Mouse (Mus musculus) T-helper 2 cell (primary cell): ENCODE data around the gene Kalrn.

Experiments used
- in situ Hi-C: fragments of 300-600 bp; cut with MboI, MseI; formaldehyde crosslinking; loops from one replicate; pipeline ENCODE4 v1.15.1; 2025; ENCODE audit warnings: high pct_unique_total_duplicates

Gene Kalrn

DNA sequence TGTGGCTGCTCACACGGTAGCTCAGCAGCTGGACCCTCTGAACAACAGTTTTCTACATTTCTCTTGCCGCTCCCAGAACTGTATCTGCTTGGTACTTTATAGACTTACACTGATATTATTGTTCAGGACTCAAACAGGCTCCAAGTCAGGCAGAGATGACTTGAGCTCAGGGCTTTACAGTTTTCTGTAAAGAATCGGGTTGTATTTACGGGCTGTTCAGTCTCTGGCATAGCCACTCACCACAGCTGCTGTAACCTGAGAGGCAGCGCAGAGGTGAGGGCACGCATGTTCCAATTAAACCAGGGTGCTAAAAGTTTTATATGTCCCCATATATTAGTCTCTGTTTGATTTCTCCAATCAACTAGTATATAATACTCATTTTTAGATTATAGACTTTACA lies 373.8 kb downstream of the Kalrn start:
- in situ Hi-C loops = no loop called here

- in situ Hi-C loops = no loop called here
Measured at GRCm38 (mm10) chr16:34192959-34193842, 380.1 kb downstream of the Kalrn start.

GRCm38 (mm10) chr16:34184721-34185120 lies 388.6 kb downstream of the Kalrn start:
- in situ Hi-C loops = no loop called here

DNA sequence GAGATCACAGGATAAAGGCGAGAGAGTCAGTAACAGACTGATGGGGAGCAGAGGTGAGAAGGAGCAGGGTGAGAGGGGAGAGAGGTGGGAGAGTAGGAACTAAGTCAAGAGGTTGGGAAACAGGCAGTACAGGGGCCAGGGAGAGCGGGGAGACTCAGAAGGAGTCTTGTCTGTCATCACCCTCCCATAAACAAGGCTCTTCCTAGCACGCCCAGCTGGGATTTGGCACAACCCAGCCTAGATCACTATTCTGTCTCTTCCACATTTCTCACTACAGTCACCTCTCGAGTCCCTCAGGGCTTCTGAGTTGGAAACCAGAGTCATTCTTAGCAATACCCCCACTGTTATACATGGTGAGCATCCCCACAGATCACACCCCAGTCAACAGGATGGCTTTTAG lies 390.1 kb downstream of the Kalrn start:
- in situ Hi-C loops = no loop called here

DNA sequence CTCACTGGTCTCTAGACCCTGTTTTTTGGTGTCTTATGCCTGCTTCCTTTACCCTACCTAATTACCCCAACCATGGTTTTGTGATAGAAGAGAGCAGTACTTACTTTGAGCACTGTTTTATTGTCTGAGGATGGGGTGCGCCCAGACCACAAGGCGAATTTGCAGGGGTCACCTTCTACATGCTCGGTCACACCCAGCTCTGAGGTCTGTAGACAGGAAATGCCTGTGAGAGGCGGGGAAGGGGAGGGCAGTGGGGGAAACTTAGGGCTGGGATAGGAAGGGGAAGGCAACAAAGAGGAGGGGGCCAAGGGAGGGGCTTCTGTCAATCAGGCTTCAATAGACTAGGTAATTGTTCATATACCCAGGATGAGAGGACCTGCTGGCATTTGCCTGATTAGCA lies 397.7 kb downstream of the Kalrn start:
- in situ Hi-C loops = no loop called here

- in situ Hi-C loops = no loop called here
Measured at GRCm38 (mm10) chr16:34172572-34173181, 400.7 kb downstream of the Kalrn start.

DNA sequence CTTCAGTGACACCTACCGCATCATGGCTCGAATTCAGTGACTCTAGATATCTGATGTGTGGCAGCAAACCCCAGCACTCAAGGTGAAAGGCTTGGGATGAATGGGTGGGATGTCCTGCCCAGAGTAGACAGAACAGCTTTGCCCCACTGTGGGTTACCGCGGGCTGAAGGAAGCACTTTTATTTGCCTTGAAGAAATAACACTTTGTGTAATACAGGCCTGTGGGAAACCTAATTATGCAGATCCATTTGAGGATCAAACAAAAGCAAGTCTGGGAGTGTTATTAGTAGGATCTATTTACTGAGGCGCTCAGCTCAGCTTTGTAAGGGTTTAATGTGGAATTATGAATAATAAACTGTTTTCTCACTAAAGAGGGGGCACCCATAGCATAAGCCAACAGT lies 406.3 kb downstream of the Kalrn start:
- in situ Hi-C loops = no loop called here

GRCm38 (mm10) chr16:34163086-34163485 lies 410.2 kb downstream of the Kalrn start:
- in situ Hi-C loops = no loop called here

GRCm38 (mm10) chr16:34159576-34159975 lies 413.8 kb downstream of the Kalrn start:
- in situ Hi-C loops = no loop called here

DNA sequence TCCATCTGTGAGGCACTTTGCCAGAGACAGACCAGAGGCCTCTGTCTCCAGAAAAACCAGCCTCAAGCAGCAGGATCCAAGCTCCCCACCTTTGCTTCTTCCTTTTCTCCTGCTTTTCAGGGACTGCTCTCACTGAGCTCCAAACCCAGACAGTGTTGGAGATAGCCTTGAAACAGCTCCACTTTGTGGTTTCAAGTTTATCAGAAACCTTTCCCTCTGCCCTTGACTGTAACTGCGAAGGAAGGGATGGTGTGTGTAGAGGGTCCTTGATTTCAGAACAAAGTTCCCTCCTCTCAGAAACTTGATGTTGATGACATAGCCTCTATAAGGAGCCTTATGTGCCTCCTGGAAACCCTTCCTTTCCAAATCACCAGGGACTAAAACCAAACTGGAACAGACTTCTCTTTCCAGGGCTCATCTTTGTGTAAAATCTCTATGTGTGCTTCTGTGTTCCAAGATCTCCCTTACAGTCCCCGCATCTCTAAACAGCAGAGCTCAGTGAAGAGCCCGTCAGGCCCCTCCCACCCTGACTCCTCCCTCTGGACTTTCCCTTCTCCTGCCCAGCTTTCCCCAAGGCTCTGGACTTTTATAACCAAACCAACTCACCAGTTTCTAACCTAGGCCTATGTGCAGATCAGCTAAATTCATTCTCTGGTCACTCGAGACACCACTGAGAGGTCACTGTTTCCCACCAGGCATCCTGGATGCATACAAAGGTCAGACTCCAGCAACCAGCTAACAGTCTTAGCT lies 415.8 kb downstream of the Kalrn start:
- in situ Hi-C loops = no loop called here

DNA sequence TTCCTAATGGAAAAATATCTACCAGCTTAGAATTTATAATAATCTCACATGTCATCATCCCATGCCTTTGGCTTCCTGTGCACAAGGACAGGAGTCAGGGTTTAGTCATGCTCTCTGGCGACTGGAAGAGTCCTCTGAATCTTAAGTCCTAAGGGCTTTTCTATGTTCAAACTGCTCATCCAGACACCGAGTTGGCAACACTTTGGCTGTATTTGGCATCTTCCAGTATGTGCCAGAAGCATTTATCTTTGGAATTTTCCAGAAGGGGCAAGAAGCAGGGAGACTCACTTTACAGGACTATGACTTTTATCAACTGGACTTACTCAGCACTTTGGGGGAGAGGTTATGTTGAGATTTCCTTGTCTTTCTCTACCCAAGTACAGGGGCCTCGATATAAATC lies 417.6 kb downstream of the Kalrn start:
- in situ Hi-C loops = no loop called here

DNA sequence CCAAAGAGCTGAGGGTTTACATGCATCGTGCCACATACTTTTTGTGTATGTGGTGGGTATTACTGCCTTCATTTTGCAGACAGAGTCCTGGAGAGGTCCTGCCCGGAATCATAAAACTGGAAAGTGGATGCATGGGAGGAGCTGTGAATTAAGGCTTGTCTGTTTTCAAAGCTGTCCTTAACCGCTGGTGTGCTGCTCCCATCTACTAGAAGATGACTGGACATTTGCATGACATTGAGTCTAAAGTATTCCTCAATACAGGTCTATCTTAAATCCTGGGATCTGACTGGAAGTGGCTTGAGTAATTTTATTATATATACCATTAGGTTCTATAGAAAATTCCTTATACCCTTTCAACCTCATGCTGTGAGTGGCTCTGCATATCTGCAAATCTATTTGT lies 418.4 kb downstream of the Kalrn start:
- in situ Hi-C loops = no loop called here

DNA sequence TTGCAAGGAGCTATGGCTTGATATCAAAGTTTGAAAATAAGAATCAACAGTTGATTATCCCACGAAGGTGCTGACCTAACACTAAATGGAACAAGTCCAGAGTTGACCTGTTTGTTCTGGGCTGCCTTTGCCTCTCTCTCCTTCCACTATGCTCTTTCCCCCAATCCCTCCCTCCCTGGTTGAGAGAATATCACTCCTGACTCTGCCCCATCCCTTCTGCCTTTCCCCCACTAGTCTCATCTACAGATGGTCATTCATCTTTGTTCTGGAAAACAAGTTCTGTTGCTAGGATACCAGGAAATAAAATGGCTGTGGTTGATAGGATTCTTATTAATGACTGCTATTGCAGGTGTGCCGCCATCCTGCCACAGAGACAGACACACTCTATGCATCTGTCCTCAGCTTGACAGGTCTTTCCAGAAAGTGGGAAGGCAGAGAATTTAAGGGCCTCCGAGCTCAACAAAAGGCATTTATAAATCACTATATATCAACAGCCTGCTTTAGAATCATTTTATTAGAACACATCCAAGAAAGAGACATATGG lies 421.7 kb downstream of the Kalrn start:
- in situ Hi-C loops = no loop called here

DNA sequence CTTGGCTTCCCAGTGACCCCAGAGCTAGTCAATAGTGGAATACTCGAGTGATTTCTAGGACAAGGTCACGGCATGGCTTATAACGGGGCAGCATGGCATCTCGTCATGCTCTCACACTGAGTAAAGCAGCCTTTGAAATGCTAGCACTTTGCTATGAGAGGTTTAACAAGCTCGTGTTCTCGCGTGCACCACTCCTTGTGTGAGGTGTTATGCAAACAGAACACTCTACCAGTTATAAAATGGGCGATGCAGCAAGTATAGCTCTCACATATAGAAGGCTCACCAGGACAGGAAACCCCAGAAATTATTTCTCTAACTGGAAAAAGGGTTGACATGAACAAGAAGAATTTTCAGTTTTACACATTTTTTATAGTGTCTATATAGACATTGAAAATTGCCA lies 431.7 kb downstream of the Kalrn start:
- in situ Hi-C loops = loop anchor here (10.0 kb wide), 1 partner anchor 413 kb away; no protein-coding TSS in a partner anchor

- in situ Hi-C loops = no loop called here
Measured at GRCm38 (mm10) chr16:34135074-34135473, 438.3 kb downstream of the Kalrn start.

- in situ Hi-C loops = no loop called here
Measured at GRCm38 (mm10) chr16:34134628-34135027, 438.7 kb downstream of the Kalrn start.

- in situ Hi-C loops = no loop called here
Measured at GRCm38 (mm10) chr16:34125595-34125994, 447.7 kb downstream of the Kalrn start.

GRCm38 (mm10) chr16:34122486-34122885 lies 450.8 kb downstream of the Kalrn start:
- in situ Hi-C loops = loop anchor here (25.0 kb wide), 1 partner anchor 310 kb away; no protein-coding TSS in a partner anchor

DNA sequence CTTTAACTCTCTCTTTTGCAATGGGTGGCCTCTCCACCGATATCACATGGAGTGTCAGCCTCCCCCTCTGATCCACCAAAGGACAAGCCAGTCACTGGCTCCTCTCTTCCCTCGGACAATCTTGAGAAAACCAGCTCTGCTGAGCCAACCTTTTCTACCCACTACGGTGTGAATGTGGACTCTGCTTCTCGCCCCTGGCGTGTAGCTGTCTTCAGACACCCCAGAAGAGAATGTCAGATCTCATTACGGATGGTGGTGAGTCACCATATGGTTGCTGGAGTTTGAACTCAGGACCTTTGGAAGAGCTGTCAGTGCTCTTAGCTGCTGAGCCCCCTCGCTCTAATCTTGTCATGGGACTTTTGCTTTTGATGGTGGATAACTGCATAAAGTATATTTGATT lies 452.0 kb downstream of the Kalrn start:
- in situ Hi-C loops = loop anchor here (25.0 kb wide), 1 partner anchor 309 kb away; no protein-coding TSS in a partner anchor

DNA sequence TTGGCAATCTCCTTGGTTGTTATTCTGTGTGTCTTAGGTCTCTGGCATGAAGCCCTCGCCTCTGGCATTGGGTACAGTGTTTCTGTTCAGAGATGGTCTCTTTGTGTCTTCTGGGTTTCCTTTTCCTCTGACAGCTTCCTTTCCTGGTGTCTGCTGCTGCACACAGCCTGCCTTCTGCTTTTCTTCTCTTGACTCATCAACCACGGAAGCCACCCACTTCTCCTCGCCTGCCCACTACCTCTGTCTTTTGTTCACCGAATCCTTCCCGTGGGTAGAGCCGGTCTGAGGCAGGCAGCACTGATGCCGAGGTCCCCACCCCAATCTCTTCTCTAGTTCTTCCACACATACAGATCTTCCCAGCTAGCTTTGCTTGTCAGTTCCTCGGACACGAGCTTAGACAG lies 452.5 kb downstream of the Kalrn start:
- in situ Hi-C loops = loop anchor here (25.0 kb wide), 1 partner anchor 308 kb away; no protein-coding TSS in a partner anchor

DNA sequence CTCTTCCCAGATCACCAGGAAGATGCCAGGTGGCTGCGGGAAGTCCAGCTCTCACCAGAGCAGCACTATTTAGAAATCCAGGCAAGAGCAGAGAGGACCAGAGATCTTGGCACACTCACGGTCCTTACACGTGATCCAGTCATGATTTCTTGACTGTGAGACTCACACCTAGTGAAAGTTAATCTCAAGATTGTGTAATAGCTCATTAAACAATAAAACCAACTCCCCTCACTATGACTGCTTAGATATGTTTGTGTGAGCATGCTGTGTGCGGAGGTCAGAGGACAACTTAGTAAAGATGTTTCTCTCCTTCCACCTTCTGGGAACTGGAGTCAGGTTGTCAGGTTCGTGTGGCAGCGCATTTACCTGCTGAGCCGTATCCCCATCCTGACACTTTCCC lies 453.5 kb downstream of the Kalrn start:
- in situ Hi-C loops = loop anchor here (25.0 kb wide), 1 partner anchor 308 kb away; no protein-coding TSS in a partner anchor

DNA sequence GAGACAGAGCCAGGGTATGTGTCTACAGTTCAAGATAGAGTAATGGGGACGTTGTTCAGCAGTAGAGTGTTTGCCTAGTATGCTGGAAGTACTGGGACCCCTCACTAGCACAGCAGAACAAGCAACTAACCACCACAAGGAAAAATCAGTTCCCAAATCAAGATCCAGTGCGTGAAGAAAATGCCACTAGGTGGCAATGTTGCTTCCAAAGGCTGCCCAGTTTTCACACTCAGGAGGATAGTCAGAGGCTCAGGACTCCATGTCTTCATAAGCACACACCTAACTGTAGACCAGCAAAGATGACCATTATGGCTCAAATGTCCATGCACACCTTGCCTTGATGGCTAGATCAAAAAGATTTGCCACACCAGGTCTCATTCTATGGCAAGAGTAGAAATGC lies 454.0 kb downstream of the Kalrn start:
- in situ Hi-C loops = loop anchor here (25.0 kb wide), 1 partner anchor 307 kb away; no protein-coding TSS in a partner anchor
